Mouse (Mus musculus) megakaryocyte, embryonic 14.5 days (primary cell): ENCODE measurements around the gene Foxn3.

Source experiments
- FLI1 ChIP-seq: IDR thresholded peaks from 2 replicates; pipeline ENCODE4 v1.6.1; 2012; ENCODE audit warnings: low read length, inconsistent platforms, mixed read lengths
- GATA1 ChIP-seq: IDR thresholded peaks from 3 replicates; pipeline ENCODE4 v1.6.1; 2012; ENCODE audit warnings: mixed read lengths, low read length, inconsistent platforms, borderline replicate concordance

DNA sequence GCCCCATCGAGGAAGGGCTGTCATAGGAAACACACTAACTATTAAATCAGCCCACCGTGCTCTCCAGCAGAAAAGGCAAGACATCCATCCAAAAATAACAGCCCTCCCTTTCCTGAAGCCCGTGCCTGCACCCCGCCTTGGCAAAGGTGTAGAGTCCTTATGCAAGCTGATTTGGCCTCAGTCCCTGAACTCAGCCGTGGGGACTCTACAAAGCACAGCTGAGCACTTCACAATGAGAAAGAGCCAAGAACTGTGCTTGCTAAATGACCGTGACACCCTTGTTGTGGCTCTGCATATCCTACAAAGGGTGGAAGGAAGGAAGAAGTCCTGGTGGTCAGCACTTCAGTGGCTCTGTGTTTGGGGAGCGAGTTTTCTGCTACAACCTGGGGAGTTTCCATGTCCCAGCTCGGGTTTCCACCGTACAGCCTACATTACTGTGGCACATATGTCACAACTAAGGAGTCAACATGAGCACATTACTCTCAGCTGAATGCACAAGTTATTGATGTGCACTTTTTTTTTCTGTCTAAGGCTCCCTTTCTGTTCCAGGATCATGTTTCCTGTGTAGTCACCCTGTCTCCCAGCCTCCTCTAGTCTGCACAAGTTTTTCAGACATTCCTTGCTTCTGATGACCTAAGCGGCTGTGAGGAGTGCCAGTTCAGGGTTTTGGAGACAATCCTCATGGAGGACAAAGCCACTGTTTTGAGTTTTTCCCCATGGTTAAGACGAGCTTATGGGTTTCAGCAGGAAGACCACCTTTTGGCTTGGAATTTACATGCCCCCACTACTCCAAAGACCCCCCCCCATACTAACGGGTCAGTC, 226.8 kb downstream of the Foxn3 start:
- no peak for TF ChIP-seq FLI1
- no peak for TF ChIP-seq GATA1
